Mouse (Mus musculus) MEL (cell line): Measurements from ENCODE around the gene Galnt17.

Experiments
- CTCF ChIP-seq, 3 experiments: IDR thresholded peaks in 2 of 3; conservative IDR thresholded peaks in 1 of 3; 2 replicates each; pipeline ENCODE4 v1.5.1; 2011 to 2012; ENCODE audit warnings: low read length in 3 of 3, low read depth in 2 of 3, mild to moderate bottlenecking in 2 of 3, improper control_type of control experiment in 1 of 3, inconsistent platforms in 1 of 3, mixed read lengths in 1 of 3, moderate library complexity in 1 of 3; ENCODE audit not compliant: control insufficient read depth in 1 of 3, insufficient read depth in 1 of 3, poor library complexity in 1 of 3, severe bottlenecking in 1 of 3
- E2F4 ChIP-seq: IDR thresholded peaks from 2 replicates; pipeline ENCODE4 v1.6.1; 2011; ENCODE audit warnings: low read depth, low read length, improper control_type of control experiment, borderline replicate concordance
- ELF1 ChIP-seq: IDR thresholded peaks from 2 replicates; pipeline ENCODE4 v1.6.1; 2014; ENCODE audit warnings: low read depth, mild to moderate bottlenecking, inconsistent platforms, low read length, improper control_type of control experiment, moderate library complexity
- EP300 ChIP-seq, 2 experiments: IDR thresholded peaks; 2 replicates each; pipeline ENCODE4 v1.6.1; 2011; ENCODE audit warnings: improper control_type of control experiment in 2 of 2, low read length in 2 of 2, low read depth in 1 of 2, mild to moderate bottlenecking in 1 of 2
- HCFC1 ChIP-seq: IDR thresholded peaks from 2 replicates; pipeline ENCODE4 v1.6.1; 2012; ENCODE audit warnings: low read depth, mild to moderate bottlenecking, inconsistent platforms, low read length, improper control_type of control experiment, moderate library complexity
- MAX ChIP-seq: IDR thresholded peaks from 2 replicates; pipeline ENCODE4 v1.6.1; 2011; ENCODE audit warnings: low read length, improper control_type of control experiment
- MXI1 ChIP-seq: IDR thresholded peaks from 2 replicates; pipeline ENCODE4 v1.6.1; 2011; ENCODE audit warnings: mild to moderate bottlenecking, low read depth, low read length, improper control_type of control experiment
- NRF1 ChIP-seq: IDR thresholded peaks from 2 replicates; pipeline ENCODE4 v1.6.1; 2014; ENCODE audit warnings: low read depth, mild to moderate bottlenecking, inconsistent platforms, low read length, improper control_type of control experiment, moderate library complexity; ENCODE audit not compliant: poor library complexity, insufficient read depth, severe bottlenecking
- RAD21 ChIP-seq: IDR thresholded peaks from 2 replicates; pipeline ENCODE4 v1.6.1; 2011; ENCODE audit warnings: mild to moderate bottlenecking, low read depth, low read length, improper control_type of control experiment
- TCF12 ChIP-seq: IDR thresholded peaks from 2 replicates; pipeline ENCODE4 v1.6.1; 2014; ENCODE audit warnings: low read depth, mild to moderate bottlenecking, inconsistent platforms, low read length, improper control_type of control experiment, moderate library complexity

GRCm38 (mm10) chr5:130853371-130853770 lies 454.9 kb downstream of the Galnt17 start:
- TF ChIP-seq CTCF (IDR thresholded peaks at IDR 0.05 in 2 of 3, conservative IDR thresholded peaks at IDR 0.05 in 1 of 3; ENCODE audit: control insufficient read depth in 1 of 3, insufficient read depth in 1 of 3, low read depth in 2 of 3, low read length in 3 of 3, poor library complexity in 1 of 3, severe bottlenecking in 1 of 3): peak in 2 of 3 experiments; percentile 91 to 100; a peak in 5 of 6 replicates
- no peak for TF ChIP-seq MXI1
- no peak for TF ChIP-seq MAX
- TF ChIP-seq NRF1: no peak
- TF ChIP-seq RAD21: peak; percentile 89
- TF ChIP-seq HCFC1: no peak
- no peak for TF ChIP-seq TCF12
- TF ChIP-seq E2F4: no peak
- TF ChIP-seq ELF1: no peak; the same call in 1 of the 2 replicates
- no peak for TF ChIP-seq EP300 (IDR thresholded peaks at IDR 0.05; ENCODE audit: low read depth in 1 of 2, low read length in 2 of 2)
